Mouse (Mus musculus) limb, embryonic 11.5 days (tissue): ENCODE results near the gene Fras1. TPM values are rescaled to one million over a fixed set of nuclear protein-coding genes. Genes with fewer than 3 reads are reported as not detected.

Source experiments
- ATAC-seq: fragments of 200-750 bp; cut with Nextera tagmentation; 2 replicates; pipeline ENCODE4 v1.8.0; 2017; ENCODE audit warnings: low read depth; ENCODE audit not compliant: insufficient number of reproducible peaks, low FRiP score, low TSS enrichment
- DNase-seq: peaks from one replicate; pipeline ENCODE4 v3.0.0-alpha.2; 2015; ENCODE audit warnings: low spot score
- H3K27ac ChIP-seq: fragments of 300-500 bp; sonication (generic); replicated peaks from 2 replicates; pipeline ENCODE4 v1.5.1; 2014; ENCODE audit warnings: low read depth, mild to moderate bottlenecking, low read length
- H3K27me3 ChIP-seq: fragments of 300-500 bp; sonication (generic); 2 replicates; pipeline ENCODE4 v1.6.1; 2014; ENCODE audit warnings: mild to moderate bottlenecking, low read length, mixed read lengths; ENCODE audit not compliant: control insufficient read depth, insufficient read depth
- H3K36me3 ChIP-seq: fragments of 300-500 bp; sonication (generic); 2 replicates; pipeline ENCODE4 v1.6.1; 2014; ENCODE audit warnings: mild to moderate bottlenecking, low read length, moderate library complexity, mixed read lengths; ENCODE audit not compliant: control insufficient read depth, insufficient read depth
- H3K4me1 ChIP-seq: fragments of 300-500 bp; sonication (generic); 2 replicates; pipeline ENCODE4 v1.6.1; 2014; ENCODE audit warnings: low read length, mixed read lengths; ENCODE audit not compliant: control insufficient read depth, insufficient read depth
- H3K4me2 ChIP-seq: fragments of 300-500 bp; sonication (generic); 2 replicates; pipeline ENCODE4 v1.6.1; 2014; ENCODE audit warnings: low read depth, mild to moderate bottlenecking, moderate library complexity; ENCODE audit not compliant: severe bottlenecking
- H3K4me3 ChIP-seq: fragments of 300-500 bp; sonication (generic); 2 replicates; pipeline ENCODE4 v1.5.1; 2014; ENCODE audit warnings: low read depth, low read length
- H3K9ac ChIP-seq: fragments of 300-500 bp; sonication (generic); 2 replicates; pipeline ENCODE4 v1.6.1; 2014; ENCODE audit warnings: mild to moderate bottlenecking, low read length
- H3K9me3 ChIP-seq: fragments of 300-500 bp; sonication (generic); 2 replicates; pipeline ENCODE4 v1.6.1; 2016; ENCODE audit warnings: low read length; ENCODE audit not compliant: control insufficient read depth
- WGBS: fragments of 180-500 bp; shearing (Covaris S2); extraction: QIAGEN DNeasy Blood & Tissue Kit; methylation state at CpG from one replicate; pipeline ENCODE4 v1.1.7; 2014; 5-methylcytosine and 5-hydroxymethylcytosine counted together
- polyA plus RNA-seq: library from polyadenylated mRNA; unstranded; fragments of >200 nt; fragmentation: Nextera tagmentation; extraction: Ambion mirVana; gene quantifications from 2 replicates; pipeline ENCODE4 v1.2.1, GENCODE M21; 2014

Gene Fras1
- polyA plus RNA-seq, 1 experiment from 2014 or later: 15.8 TPM

GRCm38 (mm10) chr5:96515860-96516311, 142.1 kb downstream of the Fras1 start:
- DNase-seq (no peak), ATAC-seq (no peak)
- WGBS: 62% methylated on average over 3 of the region's 3 CpGs
- Histone ChIP-seq H3K4me3 (no peak overlapping the region), H3K4me1 (no peaks in the 10 kb centered on the region), H3K9ac (no peak overlapping the region), H3K36me3 (no peaks in the 10 kb centered on the region), H3K27me3 (no peaks in the 10 kb centered on the region), H3K27ac (no peak overlapping the region), H3K4me2 (no peak overlapping the region), H3K9me3 (no peaks in the 10 kb centered on the region)

GRCm38 (mm10) chr5:96516329-96516728, 142.6 kb downstream of the Fras1 start:
- WGBS: 83% methylated on average over 6 of the region's 6 CpGs
- no peak for ATAC-seq
- H3K27me3 ChIP-seq: no peaks in the 10 kb centered on the region

GRCm38 (mm10) chr5:96521541-96521940, 147.8 kb downstream of the Fras1 start:
- no peak for DNase-seq
- H3K9me3 ChIP-seq: no peaks in the 10 kb centered on the region
- H3K4me2 ChIP-seq: no peak overlapping the region
- WGBS: 94% methylated on average over 9 of the region's 9 CpGs
- no peak overlapping the region for H3K9ac ChIP-seq
- no peaks in the 10 kb centered on the region for H3K4me1 ChIP-seq
- H3K4me3 ChIP-seq: no peak overlapping the region
- H3K36me3 ChIP-seq: no peaks in the 10 kb centered on the region
- no peak for ATAC-seq
- H3K27me3 ChIP-seq: no peaks in the 10 kb centered on the region
- H3K27ac ChIP-seq: no peak overlapping the region

More at GRCm38 (mm10) chr5:96516329-96516728, 142.6 kb downstream of the Fras1 start:
- Histone ChIP-seq H3K27ac (no peak overlapping the region), H3K4me3 (no peak overlapping the region), H3K36me3 (no peaks in the 10 kb centered on the region), H3K9ac (no peak overlapping the region), H3K9me3 (no peaks in the 10 kb centered on the region), H3K4me2 (no peak overlapping the region), H3K4me1 (no peaks in the 10 kb centered on the region)
- DNase-seq: no peak

- Histone ChIP-seq H3K9me3 (no peaks in the 10 kb centered on the region), H3K4me3 (no peak overlapping the region), H3K4me2 (no peak overlapping the region), H3K27ac (no peak overlapping the region), H3K9ac (no peak overlapping the region), H3K4me1 (no peaks in the 10 kb centered on the region), H3K27me3 (no peaks in the 10 kb centered on the region), H3K36me3 (no peaks in the 10 kb centered on the region)
- DNase-seq (no peak), ATAC-seq (no peak)
- 81% methylated on average over 5 of the region's 5 CpGs for WGBS
These were observed 149.2 kb downstream of the Fras1 start for GRCm38 (mm10) chr5:96522909-96523409.

GRCm38 (mm10) chr5:96528296-96528695, 154.5 kb downstream of the Fras1 start:
- Histone ChIP-seq H3K4me3 (no peak overlapping the region), H3K4me2 (no peak overlapping the region), H3K4me1 (no peaks in the 10 kb centered on the region), H3K9me3 (no peaks in the 10 kb centered on the region), H3K27ac (no peak overlapping the region), H3K27me3 (no peaks in the 10 kb centered on the region), H3K9ac (no peak overlapping the region), H3K36me3 (no peaks in the 10 kb centered on the region)
- DNase-seq (no peak), ATAC-seq (no peak)
- WGBS: 71% methylated on average over 7 of the region's 7 CpGs

- WGBS: 86% methylated on average over 3 of the region's 3 CpGs
- Histone ChIP-seq H3K4me3 (no peak overlapping the region), H3K27me3 (no peaks in the 10 kb centered on the region), H3K9ac (no peak overlapping the region), H3K9me3 (no peaks in the 10 kb centered on the region), H3K27ac (no peak overlapping the region), H3K4me2 (no peak overlapping the region), H3K36me3 (no peaks in the 10 kb centered on the region), H3K4me1 (no peaks in the 10 kb centered on the region)
- ATAC-seq (no peak), DNase-seq (no peak)
These were observed 156.8 kb downstream of the Fras1 start for GRCm38 (mm10) chr5:96530516-96530915.

- no peak overlapping the region for H3K4me3 ChIP-seq
- no peak overlapping the region for H3K9ac ChIP-seq
- no peaks in the 10 kb centered on the region for H3K4me1 ChIP-seq
- no peaks in the 10 kb centered on the region for H3K36me3 ChIP-seq
- no peak for DNase-seq
- ATAC-seq: no peak
- H3K27ac ChIP-seq: no peak overlapping the region
- H3K4me2 ChIP-seq: no peak overlapping the region
- no peaks in the 10 kb centered on the region for H3K27me3 ChIP-seq
- no peaks in the 10 kb centered on the region for H3K9me3 ChIP-seq
These were observed 158.2 kb downstream of the Fras1 start for GRCm38 (mm10) chr5:96531962-96532361.

GRCm38 (mm10) chr5:96536527-96536926, 162.8 kb downstream of the Fras1 start:
- H3K9me3 ChIP-seq: no peaks in the 10 kb centered on the region
- H3K4me2 ChIP-seq: no peak overlapping the region
- H3K9ac ChIP-seq: no peak overlapping the region
- H3K27me3 ChIP-seq: no peaks in the 10 kb centered on the region
- WGBS: 77% methylated on average over 3 of the region's 3 CpGs
- DNase-seq (no peak), ATAC-seq (no peak)
- H3K4me1 ChIP-seq: no peaks in the 10 kb centered on the region
- H3K27ac ChIP-seq: no peak overlapping the region
- H3K36me3 ChIP-seq: no peaks in the 10 kb centered on the region
- no peak overlapping the region for H3K4me3 ChIP-seq

GRCm38 (mm10) chr5:96536937-96537336, 163.2 kb downstream of the Fras1 start:
- H3K4me2 ChIP-seq: no peak overlapping the region
- H3K36me3 ChIP-seq: no peaks in the 10 kb centered on the region
- no peaks in the 10 kb centered on the region for H3K27me3 ChIP-seq
- DNase-seq (no peak), ATAC-seq (no peak)
- no peaks in the 10 kb centered on the region for H3K4me1 ChIP-seq
- 91% methylated on average over 7 of the region's 7 CpGs for WGBS
- H3K27ac ChIP-seq: no peak overlapping the region
- no peak overlapping the region for H3K4me3 ChIP-seq
- H3K9ac ChIP-seq: no peak overlapping the region
- no peaks in the 10 kb centered on the region for H3K9me3 ChIP-seq
